Mouse (Mus musculus) neural tube, embryonic 12.5 days (tissue): ENCODE measurements around the gene Map3k13. TPM values are rescaled to one million over a fixed set of nuclear protein-coding genes. Genes with fewer than 3 reads are reported as not detected.

Experiments
- ATAC-seq: fragments of 200-750 bp; cut with Nextera tagmentation; 2 replicates; pipeline ENCODE4 v1.8.0; 2017; ENCODE audit warnings: low read depth, mild to moderate bottlenecking, moderate TSS enrichment, moderate library complexity; ENCODE audit not compliant: low FRiP score
- H3K27ac ChIP-seq: fragments of 300-500 bp; sonication (generic); 2 replicates; pipeline ENCODE4 v1.5.1; 2016
- H3K27me3 ChIP-seq: fragments of 300-500 bp; sonication (generic); replicated peaks from 2 replicates; pipeline ENCODE4 v1.6.1; 2016; ENCODE audit warnings: mild to moderate bottlenecking
- H3K36me3 ChIP-seq: fragments of 300-500 bp; sonication (generic); 2 replicates; pipeline ENCODE4 v1.6.1; 2016; ENCODE audit warnings: mild to moderate bottlenecking
- H3K4me1 ChIP-seq: fragments of 300-500 bp; sonication (generic); 2 replicates; pipeline ENCODE4 v1.6.1; 2016
- H3K4me2 ChIP-seq: fragments of 300-500 bp; sonication (generic); replicated peaks from 2 replicates; pipeline ENCODE4 v1.6.1; 2016; ENCODE audit warnings: mild to moderate bottlenecking
- H3K4me3 ChIP-seq: fragments of 300-500 bp; sonication (generic); 2 replicates; pipeline ENCODE4 v1.5.1; 2016
- H3K9ac ChIP-seq: fragments of 300-500 bp; sonication (generic); 2 replicates; pipeline ENCODE4 v1.6.1; 2016; ENCODE audit warnings: mild to moderate bottlenecking
- H3K9me3 ChIP-seq: fragments of 300-500 bp; sonication (generic); 2 replicates; pipeline ENCODE4 v1.6.1; 2016; ENCODE audit warnings: mild to moderate bottlenecking
- WGBS: fragments of 180-500 bp; shearing (Covaris S2); methylation state at CpG from one replicate; pipeline ENCODE4 v1.1.7; 2016; 5-methylcytosine and 5-hydroxymethylcytosine counted together
- polyA plus RNA-seq: library from polyadenylated mRNA; unstranded; fragments of >200 nt; fragmentation: Nextera tagmentation; extraction: Ambion mirVana; gene quantifications from 2 replicates; pipeline ENCODE4 v1.2.1, GENCODE M21; 2016

The Map3k13 gene
- polyA plus RNA-seq, 1 experiment from 2014 or later, result 12.2 TPM

GRCm38 (mm10) chr16:21955591-21955990, 161.4 kb downstream of the Map3k13 start:
- Histone ChIP-seq H3K4me2 (no peak overlapping the region), H3K27me3 (no peaks in the 10 kb centered on the region), H3K9ac (no peak overlapping the region), H3K9me3 (no peaks in the 10 kb centered on the region), H3K4me1 (no peaks in the 10 kb centered on the region), H3K4me3 (no peak overlapping the region), H3K36me3 (no peaks in the 10 kb centered on the region), H3K27ac (no peak overlapping the region)
- WGBS, result 90% methylated on average over 12 of the region's 12 CpGs
- ATAC-seq, result no peak

- WGBS, result 83% methylated on average over 3 of the region's 3 CpGs
Observed at GRCm38 (mm10) chr16:21965576-21965975, 171.4 kb downstream of the Map3k13 start.

GRCm38 (mm10) chr16:21969874-21970273, 175.7 kb downstream of the Map3k13 start:
- no peak for ATAC-seq
- Histone ChIP-seq H3K9me3 (no peaks in the 10 kb centered on the region), H3K27ac (no peak overlapping the region), H3K4me1 (no peaks in the 10 kb centered on the region), H3K4me2 (no peak overlapping the region), H3K27me3 (no peaks in the 10 kb centered on the region), H3K4me3 (no peak overlapping the region), H3K36me3 (no peaks in the 10 kb centered on the region), H3K9ac (no peak overlapping the region)
- 78% methylated on average over 5 of the region's 5 CpGs for WGBS

More at GRCm38 (mm10) chr16:21965576-21965975, 171.4 kb downstream of the Map3k13 start:
- no peak for ATAC-seq
- Histone ChIP-seq H3K27ac (no peak overlapping the region), H3K27me3 (no peaks in the 10 kb centered on the region), H3K9me3 (no peaks in the 10 kb centered on the region), H3K36me3 (no peaks in the 10 kb centered on the region), H3K9ac (no peak overlapping the region), H3K4me3 (no peak overlapping the region), H3K4me1 (no peaks in the 10 kb centered on the region), H3K4me2 (no peak overlapping the region)

- Histone ChIP-seq H3K9ac (no peak overlapping the region), H3K9me3 (no peaks in the 10 kb centered on the region), H3K4me1 (no peaks in the 10 kb centered on the region), H3K36me3 (no peaks in the 10 kb centered on the region), H3K4me2 (no peak overlapping the region), H3K27ac (no peak overlapping the region), H3K4me3 (no peak overlapping the region), H3K27me3 (no peaks in the 10 kb centered on the region)
- no peak for ATAC-seq
- 87% methylated on average over 6 of the region's 6 CpGs for WGBS
Observed at GRCm38 (mm10) chr16:21970536-21970935, 176.4 kb downstream of the Map3k13 start.

GRCm38 (mm10) chr16:21971446-21971845, 177.3 kb downstream of the Map3k13 start:
- no peak for ATAC-seq
- Histone ChIP-seq H3K27ac (no peak overlapping the region), H3K4me3 (no peak overlapping the region), H3K4me2 (no peak overlapping the region), H3K9me3 (no peaks in the 10 kb centered on the region), H3K36me3 (no peaks in the 10 kb centered on the region), H3K4me1 (peaks cover 6% of the 10 kb centered on the region), H3K9ac (no peak overlapping the region), H3K27me3 (no peaks in the 10 kb centered on the region)
- WGBS, result 84% methylated on average over 4 of the region's 4 CpGs

GRCm38 (mm10) chr16:21976203-21976602, 182.1 kb downstream of the Map3k13 start:
- H3K4me2 ChIP-seq, result peak overlapping the region; percentile 49
- H3K4me3 ChIP-seq, result no peak overlapping the region
- H3K4me1 ChIP-seq, result peaks cover 6% of the 10 kb centered on the region
- no peak for ATAC-seq
- no peak overlapping the region for H3K27ac ChIP-seq
- no peaks in the 10 kb centered on the region for H3K36me3 ChIP-seq
- WGBS, result 2% methylated on average over 16 of the region's 16 CpGs
- H3K27me3 ChIP-seq, result no peaks in the 10 kb centered on the region
- H3K9me3 ChIP-seq, result no peaks in the 10 kb centered on the region
- H3K9ac ChIP-seq, result no peak overlapping the region

- no peaks in the 10 kb centered on the region for H3K27me3 ChIP-seq
- no peak overlapping the region for H3K9ac ChIP-seq
- H3K4me1 ChIP-seq, result peaks cover 6% of the 10 kb centered on the region
- H3K9me3 ChIP-seq, result no peaks in the 10 kb centered on the region
- WGBS, result 86% methylated on average over 5 of the region's 5 CpGs
- no peak overlapping the region for H3K27ac ChIP-seq
- no peaks in the 10 kb centered on the region for H3K36me3 ChIP-seq
- no peak overlapping the region for H3K4me3 ChIP-seq
- H3K4me2 ChIP-seq, result no peak overlapping the region
- ATAC-seq, result no peak
Observed at GRCm38 (mm10) chr16:21977347-21977746, 183.2 kb downstream of the Map3k13 start.

Other genes with a start within 250 kb of the Map3k13 start
- 61.4 and 74.6 TPM in 2 replicates for gene 2510009E07Rik, start 99.7 kb upstream of the Map3k13 start, polyA plus RNA-seq
- 1.5 and 1.9 TPM in 2 replicates for gene Ehhadh, start 6.5 kb upstream of the Map3k13 start, polyA plus RNA-seq
- gene Tmem41a, start 153.2 kb downstream of the Map3k13 start, polyA plus RNA-seq, result 46.8 and 50.8 TPM in 2 replicates
- 0.14 and 0.57 TPM in 2 replicates for gene Liph, start 201.3 kb downstream of the Map3k13 start, polyA plus RNA-seq
- 64.3 and 66.8 TPM in 2 replicates for gene Senp2, start 215.1 kb downstream of the Map3k13 start, polyA plus RNA-seq